Mouse (Mus musculus) lung, embryonic 16.5 days (tissue): ENCODE data around the gene Srp54a. TPM values are rescaled to one million over a fixed set of nuclear protein-coding genes. Genes with fewer than 3 reads are reported as not detected.
A peak's percentile ranks its signal among the peaks of the same experiment; 100 is the strongest.
"Not testable (repeated sequence)": the region's sequence is repeated elsewhere in the genome, so short reads cannot be mapped to it uniquely, and the experiment has no call there.

Source experiments
- ATAC-seq: fragments of 200-750 bp; cut with Nextera tagmentation; 2 replicates; pipeline ENCODE4 v1.8.0; 2017; ENCODE audit warnings: low read depth, mild to moderate bottlenecking, moderate library complexity
- H3K27ac ChIP-seq: fragments of 300-500 bp; sonication (generic); 2 replicates; pipeline ENCODE4 v1.5.1; 2014; ENCODE audit warnings: mild to moderate bottlenecking, control low read depth, low read length
- H3K27me3 ChIP-seq: fragments of 300-500 bp; sonication (generic); 2 replicates; pipeline ENCODE4 v1.6.1; 2014; ENCODE audit warnings: low read depth, low read length, mixed read lengths; ENCODE audit not compliant: control insufficient read depth, insufficient read depth
- H3K36me3 ChIP-seq: fragments of 300-500 bp; sonication (generic); 2 replicates; pipeline ENCODE4 v1.6.1; 2014; ENCODE audit warnings: low read length; ENCODE audit not compliant: control insufficient read depth, insufficient read depth
- H3K4me1 ChIP-seq: fragments of 300-500 bp; sonication (generic); replicated peaks from 2 replicates; pipeline ENCODE4 v1.6.1; 2014; ENCODE audit warnings: low read length, mixed read lengths; ENCODE audit not compliant: control insufficient read depth, insufficient read depth
- H3K4me2 ChIP-seq: fragments of 300-500 bp; sonication (generic); 2 replicates; pipeline ENCODE4 v1.6.1; 2014; ENCODE audit warnings: low read depth, low read length, control low read depth
- H3K4me3 ChIP-seq: fragments of 300-500 bp; sonication (generic); 2 replicates; pipeline ENCODE4 v1.5.1; 2014; ENCODE audit warnings: mild to moderate bottlenecking, low read length, control low read depth
- H3K9ac ChIP-seq: fragments of 300-500 bp; sonication (generic); 2 replicates; pipeline ENCODE4 v1.6.1; 2014; ENCODE audit warnings: low read length, control low read depth
- H3K9me3 ChIP-seq: fragments of 300-500 bp; sonication (generic); 2 replicates; pipeline ENCODE4 v1.6.1; 2016; ENCODE audit warnings: low read length; ENCODE audit not compliant: control insufficient read depth
- WGBS: fragments of 180-500 bp; shearing (Covaris S2); extraction: QIAGEN DNeasy Blood & Tissue Kit; methylation state at CpG from one replicate; pipeline ENCODE4 v1.1.7; 2014; 5-methylcytosine and 5-hydroxymethylcytosine counted together
- polyA plus RNA-seq: library from polyadenylated mRNA; unstranded; fragments of >200 nt; fragmentation: Nextera tagmentation; extraction: Ambion mirVana; gene quantifications from 2 replicates; pipeline ENCODE4 v1.2.1, GENCODE M21; 2015

The Srp54a gene
- polyA plus RNA-seq, 1 experiment from 2014 or later, result 169 TPM

- 0 out of 2 replicates have a peak, but pooled peaks have one; percentile 8 for ATAC-seq
- Histone ChIP-seq H3K4me3 (no peak overlapping the region), H3K36me3 (no peaks in the 10 kb centered on the region), H3K27ac (peak overlapping the region; percentile 65), H3K4me1 (peaks cover 20% of the 10 kb centered on the region), H3K9me3 (no peaks in the 10 kb centered on the region), H3K9ac (no peak overlapping the region), H3K4me2 (no peak overlapping the region), H3K27me3 (no peaks in the 10 kb centered on the region)
- 27% methylated on average over 3 of the region's 3 CpGs for WGBS
Measured at GRCm38 (mm10) chr12:55059812-55060211, 20.2 kb upstream of the Srp54a start.

GRCm38 (mm10) chr12:55060212-55060898 is 19.7 kb upstream of the Srp54a start:
- no peak overlapping the region for H3K4me3 ChIP-seq
- H3K9ac ChIP-seq, result no peak overlapping the region
- H3K4me2 ChIP-seq, result no peak overlapping the region
- no peaks in the 10 kb centered on the region for H3K27me3 ChIP-seq
- peak overlapping the region; percentile 81 for H3K27ac ChIP-seq
- peaks cover 17% of the 10 kb centered on the region for H3K4me1 ChIP-seq
- 49% methylated on average over 6 of the region's 6 CpGs for WGBS
- H3K9me3 ChIP-seq, result no peaks in the 10 kb centered on the region
- ATAC-seq, result peak; percentile 20; the same call in 1 of the 2 replicates
- no peaks in the 10 kb centered on the region for H3K36me3 ChIP-seq

- no peaks in the 10 kb centered on the region for H3K9me3 ChIP-seq
- no peak overlapping the region for H3K9ac ChIP-seq
- peaks cover 17% of the 10 kb centered on the region for H3K4me1 ChIP-seq
- ATAC-seq, result peak; percentile 82
- H3K27me3 ChIP-seq, result no peaks in the 10 kb centered on the region
- no peak overlapping the region for H3K4me3 ChIP-seq
- H3K4me2 ChIP-seq, result no peak overlapping the region
- H3K27ac ChIP-seq, result peak overlapping the region; percentile 81
- no peaks in the 10 kb centered on the region for H3K36me3 ChIP-seq
- 52% methylated on average over 10 of the region's 10 CpGs for WGBS
Measured at GRCm38 (mm10) chr12:55061006-55061405, 19.1 kb upstream of the Srp54a start.

- H3K9ac ChIP-seq, result no peak overlapping the region
- 88% methylated on average over 1 of the region's 1 CpGs for WGBS
- no peak overlapping the region for H3K4me3 ChIP-seq
- H3K4me2 ChIP-seq, result no peak overlapping the region
- no peak overlapping the region for H3K27ac ChIP-seq
- H3K4me1 ChIP-seq, result peaks cover 17% of the 10 kb centered on the region
- no peaks in the 10 kb centered on the region for H3K27me3 ChIP-seq
- H3K9me3 ChIP-seq, result no peaks in the 10 kb centered on the region
- H3K36me3 ChIP-seq, result no peaks in the 10 kb centered on the region
- no peak for ATAC-seq
Measured at GRCm38 (mm10) chr12:55062141-55062540, 17.9 kb upstream of the Srp54a start.

GRCm38 (mm10) chr12:55072495-55072894 is 7.6 kb upstream of the Srp54a start:
- Histone ChIP-seq H3K27me3 (no peaks in the 10 kb centered on the region), H3K36me3 (no peaks in the 10 kb centered on the region), H3K9ac (no peak overlapping the region), H3K27ac (no peak overlapping the region), H3K4me1 (no peaks in the 10 kb centered on the region), H3K9me3 (no peaks in the 10 kb centered on the region), H3K4me3 (no peak overlapping the region), H3K4me2 (no peak overlapping the region)
- no peak for ATAC-seq
- 41% methylated on average over 4 of the region's 4 CpGs for WGBS

GRCm38 (mm10) chr12:55073686-55074085 is 6.4 kb upstream of the Srp54a start:
- no peak overlapping the region for H3K4me2 ChIP-seq
- WGBS, result 89% methylated on average over 7 of the region's 7 CpGs
- no peaks in the 10 kb centered on the region for H3K9me3 ChIP-seq
- H3K27ac ChIP-seq, result no peak overlapping the region
- no peak for ATAC-seq
- no peaks in the 10 kb centered on the region for H3K27me3 ChIP-seq
- H3K4me3 ChIP-seq, result no peak overlapping the region
- H3K36me3 ChIP-seq, result no peaks in the 10 kb centered on the region
- H3K9ac ChIP-seq, result no peak overlapping the region
- no peaks in the 10 kb centered on the region for H3K4me1 ChIP-seq

GRCm38 (mm10) chr12:55075296-55075695 is 4.8 kb upstream of the Srp54a start:
- H3K27me3 ChIP-seq, result no peaks in the 10 kb centered on the region
- H3K4me2 ChIP-seq, result no peak overlapping the region
- H3K36me3 ChIP-seq, result no peaks in the 10 kb centered on the region
- no peak overlapping the region for H3K27ac ChIP-seq
- no peaks in the 10 kb centered on the region for H3K9me3 ChIP-seq
- no peak overlapping the region for H3K4me3 ChIP-seq
- H3K4me1 ChIP-seq, result no peaks in the 10 kb centered on the region
- no peak overlapping the region for H3K9ac ChIP-seq
- ATAC-seq, result no peak
- 96% methylated on average over 2 of the region's 2 CpGs for WGBS

- not testable (repeated sequence) for H3K36me3 ChIP-seq, H3K9me3 ChIP-seq, H3K4me3 ChIP-seq, H3K4me2 ChIP-seq, H3K27ac ChIP-seq, H3K4me1 ChIP-seq, ATAC-seq, H3K9ac ChIP-seq, H3K27me3 ChIP-seq
- 47% methylated on average over 2 of the region's 2 CpGs for WGBS
Measured at GRCm38 (mm10) chr12:55078706-55079105, 1.4 kb upstream of the Srp54a start.

- not testable (repeated sequence) for H3K27me3 ChIP-seq, H3K36me3 ChIP-seq, H3K9me3 ChIP-seq, H3K4me1 ChIP-seq
- Histone ChIP-seq H3K4me2 (peak overlapping the region; percentile 27), H3K9ac (peak overlapping the region; percentile 81), H3K27ac (peak overlapping the region; percentile 89), H3K4me3 (peak overlapping the region; percentile 69)
- WGBS, result under 1% methylated on average over 25 of the region's 25 CpGs
- peak; percentile 59 for ATAC-seq
Measured at GRCm38 (mm10) chr12:55080601-55080942, 510 bp downstream of the Srp54a start.

GRCm38 (mm10) chr12:55092127-55092526 is 12.1 kb downstream of the Srp54a start:
- not testable (repeated sequence) for H3K4me3 ChIP-seq, H3K36me3 ChIP-seq, ATAC-seq, H3K4me1 ChIP-seq, H3K9me3 ChIP-seq, H3K27me3 ChIP-seq, H3K9ac ChIP-seq, H3K4me2 ChIP-seq, H3K27ac ChIP-seq
- WGBS, result 96% methylated on average over 1 of the region's 7 CpGs
